Mouse (Mus musculus) midbrain, embryonic 11.5 days (tissue): ENCODE results near the gene Itgb8. TPM values are rescaled to one million over a fixed set of nuclear protein-coding genes. Genes with fewer than 3 reads are reported as not detected.

Experiments
- ATAC-seq: fragments of 200-750 bp; cut with Nextera tagmentation; 2 replicates; pipeline ENCODE4 v1.8.0; 2017; ENCODE audit warnings: moderate TSS enrichment, moderate library complexity; ENCODE audit not compliant: low FRiP score
- DNase-seq: peaks from one replicate; pipeline ENCODE4 v3.0.0; 2015; ENCODE audit warnings: low spot score; ENCODE audit errors: missing footprints
- H3K27ac ChIP-seq: fragments of 300-500 bp; sonication (generic); 2 replicates; pipeline ENCODE4 v1.5.1; 2014; ENCODE audit warnings: low read depth, low read length
- H3K27me3 ChIP-seq: fragments of 300-500 bp; sonication (generic); 2 replicates; pipeline ENCODE4 v1.6.1; 2014; ENCODE audit warnings: mild to moderate bottlenecking, low read length, moderate library complexity, mixed read lengths; ENCODE audit not compliant: control insufficient read depth, insufficient read depth
- H3K36me3 ChIP-seq: fragments of 300-500 bp; sonication (generic); 2 replicates; pipeline ENCODE4 v1.6.1; 2014; ENCODE audit warnings: mild to moderate bottlenecking, low read length, moderate library complexity, mixed read lengths; ENCODE audit not compliant: control insufficient read depth, insufficient read depth
- H3K4me1 ChIP-seq: fragments of 300-500 bp; sonication (generic); 2 replicates; pipeline ENCODE4 v1.6.1; 2014; ENCODE audit warnings: low read length; ENCODE audit not compliant: control insufficient read depth, insufficient read depth
- H3K4me2 ChIP-seq: fragments of 300-500 bp; sonication (generic); 2 replicates; pipeline ENCODE4 v1.6.1; 2014; ENCODE audit warnings: mild to moderate bottlenecking, moderate library complexity
- H3K4me3 ChIP-seq: fragments of 300-500 bp; sonication (generic); 2 replicates; pipeline ENCODE4 v1.5.1; 2014; ENCODE audit warnings: low read depth, low read length
- H3K9ac ChIP-seq: fragments of 300-500 bp; sonication (generic); 2 replicates; pipeline ENCODE4 v1.6.1; 2014; ENCODE audit warnings: low read length
- H3K9me3 ChIP-seq: fragments of 300-500 bp; sonication (generic); 2 replicates; pipeline ENCODE4 v1.6.1; 2016; ENCODE audit warnings: low read length; ENCODE audit not compliant: control insufficient read depth
- WGBS: fragments of 180-500 bp; shearing (Covaris S2); extraction: QIAGEN DNeasy Blood & Tissue Kit; methylation state at CpG from one replicate; pipeline ENCODE4 v1.1.7; 2014; 5-methylcytosine and 5-hydroxymethylcytosine counted together
- polyA plus RNA-seq: library from polyadenylated mRNA; unstranded; fragments of >200 nt; fragmentation: Nextera tagmentation; extraction: Ambion mirVana; gene quantifications from 2 replicates; pipeline ENCODE4 v1.2.1, GENCODE M21; 2014

Itgb8 gene
- polyA plus RNA-seq, 1 experiment from 2014 or later = 47.5 TPM

DNA sequence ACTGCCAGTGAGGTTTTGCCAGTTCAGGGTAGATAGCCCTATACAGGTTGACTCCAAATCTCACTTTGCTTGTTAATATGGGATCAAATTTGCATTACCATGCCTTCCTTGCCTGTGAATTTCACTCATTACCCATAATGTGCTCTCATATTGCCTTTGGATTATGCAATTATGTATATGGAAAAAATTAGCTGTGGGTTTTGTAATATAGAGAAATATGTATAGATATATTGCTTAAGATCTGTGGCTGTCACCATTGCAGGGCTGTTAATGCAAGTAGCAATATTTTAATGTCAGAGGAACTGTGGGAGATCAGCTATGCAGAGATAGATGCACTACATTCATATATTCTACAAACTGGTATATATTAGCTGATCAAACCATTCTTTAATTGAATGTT, 43.5 kb downstream of the Itgb8 start:
- no peaks in the 10 kb centered on the region for H3K4me1 ChIP-seq
- no peak overlapping the region for H3K27ac ChIP-seq
- no peak overlapping the region for H3K4me3 ChIP-seq
- no peaks in the 10 kb centered on the region for H3K27me3 ChIP-seq
- H3K4me2 ChIP-seq = no peak overlapping the region
- no peak overlapping the region for H3K9ac ChIP-seq
- H3K9me3 ChIP-seq = no peaks in the 10 kb centered on the region
- DNase-seq (no peak), ATAC-seq (no peak)
- no peaks in the 10 kb centered on the region for H3K36me3 ChIP-seq

DNA sequence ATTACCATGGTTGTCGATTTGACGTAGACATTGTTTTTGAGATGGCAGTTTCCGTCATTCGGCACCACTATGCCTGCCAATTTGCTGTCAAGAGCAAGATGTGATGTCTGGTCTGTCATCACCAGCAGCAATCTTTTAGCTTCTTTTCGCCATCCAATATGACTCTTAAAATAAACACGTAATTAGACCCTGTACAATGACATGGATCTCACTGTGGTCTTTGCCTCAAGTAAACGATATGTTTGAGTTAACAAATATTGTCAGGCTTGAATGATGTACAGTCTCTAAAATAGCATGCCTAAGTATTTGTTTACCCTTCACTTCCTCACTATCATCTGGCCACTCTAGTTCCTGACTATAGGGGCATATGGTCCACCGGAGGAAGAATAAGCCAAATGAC, 48.8 kb downstream of the Itgb8 start:
- DNase-seq (no peak), ATAC-seq (no peak)
- H3K9me3 ChIP-seq = no peaks in the 10 kb centered on the region
- H3K27ac ChIP-seq = no peak overlapping the region
- H3K4me2 ChIP-seq = no peak overlapping the region
- H3K4me1 ChIP-seq = no peaks in the 10 kb centered on the region
- H3K27me3 ChIP-seq = no peaks in the 10 kb centered on the region
- 91% methylated on average over 8 of the region's 8 CpGs for WGBS
- H3K9ac ChIP-seq = no peak overlapping the region
- no peaks in the 10 kb centered on the region for H3K36me3 ChIP-seq
- no peak overlapping the region for H3K4me3 ChIP-seq

DNA sequence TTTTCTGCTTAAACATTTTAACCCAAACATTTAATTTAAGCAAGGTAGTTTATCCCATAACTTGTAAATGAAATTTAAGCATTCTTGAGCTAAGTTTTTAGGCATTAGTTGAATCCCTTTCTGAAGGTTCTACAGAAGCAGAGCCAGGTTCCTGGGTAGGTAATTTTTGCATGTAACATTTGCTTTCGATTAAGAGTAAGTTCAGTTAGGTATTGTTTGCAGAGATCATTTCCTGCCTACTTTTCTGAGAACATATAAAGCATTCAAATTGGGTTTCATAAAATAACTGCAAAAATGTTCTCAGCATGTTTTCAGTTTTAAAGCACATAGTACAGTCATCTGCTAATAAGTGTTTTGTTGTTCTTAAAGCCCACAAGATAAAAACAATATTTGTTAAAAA, 53.2 kb downstream of the Itgb8 start:
- no peak for DNase-seq
- H3K27me3 ChIP-seq = no peaks in the 10 kb centered on the region
- ATAC-seq = no peak
- H3K4me3 ChIP-seq = no peak overlapping the region
- H3K36me3 ChIP-seq = no peaks in the 10 kb centered on the region
- no peak overlapping the region for H3K9ac ChIP-seq
- H3K4me2 ChIP-seq = no peak overlapping the region
- H3K9me3 ChIP-seq = no peaks in the 10 kb centered on the region
- H3K4me1 ChIP-seq = no peaks in the 10 kb centered on the region
- no peak overlapping the region for H3K27ac ChIP-seq
- 95% methylated on average over 1 of the region's 1 CpGs for WGBS

DNA sequence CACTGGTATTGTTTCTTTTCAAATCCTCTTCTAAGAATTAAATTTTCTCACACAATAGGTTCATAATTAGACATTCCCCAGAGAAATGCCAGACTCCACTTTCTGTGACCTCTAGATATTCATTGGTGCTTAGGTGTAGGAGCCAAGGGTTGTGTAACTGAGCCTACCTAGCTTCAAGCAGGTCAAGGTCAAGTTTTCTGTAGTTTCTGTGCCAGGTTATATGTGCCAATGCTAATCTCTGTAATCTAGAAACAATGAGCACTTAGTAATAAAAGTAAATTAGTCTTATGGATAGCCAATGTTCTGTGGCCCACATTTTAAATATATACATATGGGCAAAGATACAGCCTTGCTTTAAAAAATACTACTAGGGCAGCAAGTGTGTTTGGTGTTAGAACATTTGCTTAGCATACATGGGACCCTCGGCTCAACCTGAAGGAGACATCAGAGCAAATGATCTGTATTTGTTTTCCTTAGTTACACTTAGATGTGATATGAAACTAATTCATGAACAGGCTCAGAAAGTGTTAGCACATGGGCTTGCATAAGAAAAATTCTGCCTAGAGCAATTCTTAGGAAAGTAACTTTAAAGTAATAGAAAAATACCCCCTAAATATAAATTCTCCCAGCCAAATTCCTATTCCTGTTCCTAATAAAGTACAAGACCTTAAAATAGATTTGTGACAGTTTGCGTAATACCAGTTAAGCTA, 56.2 kb downstream of the Itgb8 start:
- H3K4me2 ChIP-seq = no peak overlapping the region
- no peaks in the 10 kb centered on the region for H3K9me3 ChIP-seq
- no peaks in the 10 kb centered on the region for H3K27me3 ChIP-seq
- H3K9ac ChIP-seq = no peak overlapping the region
- DNase-seq (no peak), ATAC-seq (no peak)
- no peak overlapping the region for H3K27ac ChIP-seq
- no peaks in the 10 kb centered on the region for H3K4me1 ChIP-seq
- no peaks in the 10 kb centered on the region for H3K36me3 ChIP-seq
- 86% methylated on average over 2 of the region's 2 CpGs for WGBS
- H3K4me3 ChIP-seq = no peak overlapping the region

DNA sequence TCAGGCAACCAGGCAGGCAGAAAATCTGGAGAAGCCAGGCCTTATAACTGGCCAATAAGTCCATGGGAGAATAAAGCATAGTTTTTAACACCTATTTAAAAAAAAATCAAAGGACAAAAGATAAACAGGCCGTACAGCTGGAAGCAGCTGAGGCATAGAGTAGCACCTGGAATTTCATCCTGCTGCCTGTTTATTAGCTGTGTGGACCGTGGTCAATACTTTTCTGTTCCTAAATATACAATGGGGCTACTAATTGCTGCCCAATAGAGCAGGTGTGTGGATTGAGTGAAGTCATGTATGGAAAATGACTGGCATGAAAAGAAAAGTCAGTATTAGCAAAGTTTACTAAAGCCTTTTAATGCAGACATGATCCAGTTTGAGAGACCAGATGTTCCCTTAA, 62.6 kb downstream of the Itgb8 start:
- DNase-seq (no peak), ATAC-seq (no peak)
- Histone ChIP-seq H3K27me3 (no peaks in the 10 kb centered on the region), H3K9ac (no peak overlapping the region), H3K9me3 (no peaks in the 10 kb centered on the region), H3K36me3 (peaks cover 3% of the 10 kb centered on the region; the same call in 1 of the 2 replicates), H3K4me1 (no peaks in the 10 kb centered on the region), H3K4me2 (no peak overlapping the region), H3K27ac (no peak overlapping the region), H3K4me3 (no peak overlapping the region)
- 88% methylated on average over 2 of the region's 2 CpGs for WGBS

DNA sequence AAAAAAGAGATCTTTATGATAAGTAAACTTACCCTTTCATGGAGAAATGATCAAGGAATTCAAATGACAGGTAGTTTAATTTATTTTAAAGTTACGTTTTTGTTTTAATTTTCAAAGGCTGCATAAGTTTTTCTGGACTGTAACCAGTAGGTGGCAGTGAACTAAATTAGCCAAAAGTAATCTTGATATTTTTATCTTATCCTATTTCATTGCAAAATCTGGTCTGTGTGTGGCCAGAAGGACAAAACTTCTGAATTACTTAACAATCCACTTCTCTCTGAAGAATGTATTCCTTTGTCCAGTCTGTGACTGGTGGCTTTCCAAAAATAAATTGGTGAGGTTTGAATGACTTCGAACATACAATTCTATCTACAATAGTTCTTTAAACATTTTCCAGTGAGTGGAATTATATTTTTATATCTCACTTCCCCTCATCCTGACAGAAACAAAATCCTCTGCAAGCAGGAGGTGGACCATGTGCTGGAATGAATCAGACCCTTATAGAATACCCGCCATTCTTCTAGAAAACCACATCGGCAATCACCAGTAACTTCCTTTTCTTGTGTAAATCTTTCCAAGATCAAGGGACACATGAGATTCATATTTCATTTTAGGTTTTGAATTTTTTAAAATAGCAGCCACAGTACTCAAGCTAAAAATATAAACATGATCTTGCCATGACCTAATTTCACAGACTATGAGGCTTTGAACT, 68.6 kb downstream of the Itgb8 start:
- DNase-seq (no peak), ATAC-seq (no peak)
- Histone ChIP-seq H3K4me1 (no peaks in the 10 kb centered on the region), H3K9ac (no peak overlapping the region), H3K4me2 (no peak overlapping the region), H3K4me3 (no peak overlapping the region), H3K9me3 (no peaks in the 10 kb centered on the region), H3K27me3 (no peaks in the 10 kb centered on the region), H3K36me3 (peaks cover 9% of the 10 kb centered on the region; the same call in 1 of the 2 replicates), H3K27ac (no peak overlapping the region)
- 90% methylated on average over 4 of the region's 4 CpGs for WGBS

DNA sequence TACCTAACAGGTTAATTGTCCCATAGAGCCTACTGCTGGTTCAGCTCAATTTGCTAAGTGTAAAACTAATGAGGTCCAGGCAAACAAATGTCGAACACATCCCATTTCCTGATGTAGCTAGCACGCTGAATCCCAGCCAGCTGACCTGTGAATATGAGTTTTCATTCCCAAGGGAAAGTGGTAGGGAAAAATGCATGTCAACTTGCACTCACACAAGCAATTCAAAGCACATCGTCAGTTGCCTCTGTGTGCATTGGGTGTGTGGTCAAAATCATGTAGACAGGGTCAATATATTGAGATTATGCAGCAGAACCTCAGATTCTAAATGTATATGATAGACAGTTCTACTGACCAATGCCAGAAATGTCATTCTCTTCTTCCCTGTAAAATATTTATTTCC, 69.5 kb downstream of the Itgb8 start:
- Histone ChIP-seq H3K27me3 (no peaks in the 10 kb centered on the region), H3K4me3 (no peak overlapping the region), H3K4me2 (no peak overlapping the region), H3K9me3 (no peaks in the 10 kb centered on the region), H3K9ac (no peak overlapping the region), H3K36me3 (peaks cover 9% of the 10 kb centered on the region; the same call in 1 of the 2 replicates), H3K4me1 (no peaks in the 10 kb centered on the region), H3K27ac (no peak overlapping the region)
- ATAC-seq (no peak), DNase-seq (no peak)
- 75% methylated on average over 3 of the region's 3 CpGs for WGBS

DNA sequence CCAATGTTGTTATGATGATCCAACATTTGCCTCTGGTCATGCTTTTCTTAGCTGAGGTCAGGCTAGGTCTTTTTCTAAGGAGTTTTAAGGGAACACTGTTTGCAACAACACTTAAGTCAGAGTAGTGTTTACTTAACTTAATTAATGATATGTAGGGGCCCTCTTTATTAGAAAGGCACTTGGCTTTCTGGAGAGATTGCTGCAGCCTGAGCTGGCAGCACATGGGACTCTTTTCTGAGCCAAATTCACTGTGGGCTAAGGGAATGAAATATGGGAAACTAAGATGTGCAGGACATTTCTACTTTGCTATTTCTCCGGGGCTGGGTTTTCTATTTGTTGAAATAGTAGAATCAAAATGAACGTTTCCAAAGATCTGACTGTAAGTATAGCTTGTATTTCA, 73.5 kb downstream of the Itgb8 start:
- WGBS = 94% methylated on average over 2 of the region's 2 CpGs
- no peak for ATAC-seq
- Histone ChIP-seq H3K9me3 (no peaks in the 10 kb centered on the region), H3K36me3 (peaks cover 11% of the 10 kb centered on the region; the same call in 1 of the 2 replicates), H3K27me3 (no peaks in the 10 kb centered on the region), H3K9ac (no peak overlapping the region), H3K4me3 (no peak overlapping the region), H3K4me2 (no peak overlapping the region), H3K27ac (no peak overlapping the region), H3K4me1 (peaks cover 3% of the 10 kb centered on the region; the same call in 1 of the 2 replicates)
- DNase-seq = no peak

DNA sequence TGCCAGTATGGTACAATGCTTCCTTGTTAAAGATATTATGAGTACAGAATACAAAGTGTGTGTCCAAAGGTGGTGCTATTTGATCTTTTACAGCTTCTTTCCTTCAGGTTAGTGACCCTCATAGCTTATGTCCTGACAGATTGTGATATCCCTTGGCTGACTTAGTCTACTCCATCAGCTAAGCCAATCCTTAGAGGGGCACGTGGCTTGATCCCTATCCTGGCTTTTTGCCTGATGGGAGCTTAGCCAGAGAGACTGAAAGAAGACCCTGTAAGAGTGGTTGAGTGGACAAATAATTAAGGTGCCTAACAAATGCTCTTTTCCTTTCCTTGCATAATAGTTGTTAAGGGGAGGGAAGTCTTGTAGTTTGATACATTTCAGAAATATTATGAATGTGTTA, 73.9 kb downstream of the Itgb8 start:
- 63% methylated on average over 1 of the region's 1 CpGs for WGBS
- H3K9ac ChIP-seq = no peak overlapping the region
- H3K27ac ChIP-seq = no peak overlapping the region
- no peak overlapping the region for H3K4me2 ChIP-seq
- DNase-seq (no peak), ATAC-seq (no peak)
- no peaks in the 10 kb centered on the region for H3K9me3 ChIP-seq
- peaks cover 11% of the 10 kb centered on the region; the same call in 1 of the 2 replicates for H3K36me3 ChIP-seq
- no peak overlapping the region for H3K4me3 ChIP-seq
- peaks cover 3% of the 10 kb centered on the region; the same call in 1 of the 2 replicates for H3K4me1 ChIP-seq
- H3K27me3 ChIP-seq = no peaks in the 10 kb centered on the region
